Mouse (Mus musculus): ENCODE results near the gene Aqp7.

DNA sequence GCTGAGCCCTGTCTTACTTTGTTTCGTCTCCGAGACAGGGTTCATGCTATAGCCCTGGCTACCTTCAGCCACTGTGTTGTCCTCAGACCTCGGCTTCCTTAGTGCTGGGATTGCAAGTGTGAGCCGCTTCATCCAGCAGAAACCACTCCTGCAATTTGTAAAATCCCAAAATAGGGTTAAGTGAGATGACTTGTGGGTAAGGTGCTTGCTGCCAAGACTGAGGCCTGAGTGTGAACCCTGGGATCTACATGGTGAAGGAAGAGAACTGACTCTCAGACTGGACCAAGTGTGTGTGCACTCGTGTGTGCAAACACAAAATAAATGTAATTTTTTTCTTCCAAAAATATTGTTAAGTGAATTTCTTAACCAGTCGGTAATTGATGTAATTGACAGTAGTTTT is 58.3 kb downstream of the Aqp7 start:
- TF ChIP-seq CTCF (IDR thresholded peaks at IDR 0.05; ENCODE audit: control insufficient read depth, insufficient read depth, insufficient read length) (no peak), MAX (IDR thresholded peaks at IDR 0.05) (no peak), CEBPB (IDR thresholded peaks at IDR 0.05; ENCODE audit: low read depth) (no peak), MYOG (IDR thresholded peaks at IDR 0.05; ENCODE audit: control insufficient read depth, extremely low read depth, insufficient read length) (no peak), USF1 (IDR thresholded peaks at IDR 0.05; ENCODE audit: low read depth) (no peak), MYOD1 (IDR thresholded peaks at IDR 0.05; ENCODE audit: control insufficient read depth, insufficient read length, low read depth) (no peak), FOSL1 (IDR thresholded peaks at IDR 0.05; ENCODE audit: insufficient read depth, low read length, poor library complexity, severe bottlenecking) (no peak)
